26 mouse cellular contexts compared by ENCODE assay signal in genomic region chr13:15722766-15723379, GRCm38 (mm10).
DNase-seq lines count a peak whose midpoint lies in the region; ATAC-seq and TF ChIP-seq lines count a peak whose summit lies in the region.
"Had no signal": no experiment of that assay in that cellular context is flagged by ENCODE, and none has a peak within 500 bp of the region (broad histone marks: within the 10 kb centered on the region; RNA-seq: fewer than 3 reads in every experiment).

No protein-coding gene starts in this region.

- H3K9ac ChIP-seq in forebrain, embryonic 14.5 days (ENCODE audit: low read length) = no peak overlapping the region
- no peak overlapping the region for H3K9ac ChIP-seq in forebrain, embryonic 16.5 days (replicated peaks; ENCODE audit: low read depth, low read length)
- H3K9ac ChIP-seq in forebrain, postnatal 0 days = no peak overlapping the region
- H3K9ac ChIP-seq: embryonic facial prominence, embryonic 13.5 days; embryonic facial prominence, embryonic 15.5 days had no signal

- H3K9me3 ChIP-seq in forebrain, embryonic 14.5 days (replicated peaks; ENCODE audit: control insufficient read depth, low read length) = no peaks in the 10 kb centered on the region
- H3K9me3 ChIP-seq in forebrain, embryonic 10.5 days = no peaks in the 10 kb centered on the region
- H3K9me3 ChIP-seq in forebrain, embryonic 16.5 days (ENCODE audit: control insufficient read depth, low read length) = no peaks in the 10 kb centered on the region
- H3K9me3 ChIP-seq in forebrain, postnatal 0 days (ENCODE audit: low read length) = no peaks in the 10 kb centered on the region
- H3K9me3 ChIP-seq: embryonic facial prominence, embryonic 13.5 days; embryonic facial prominence, embryonic 15.5 days; G1E had no signal

- no peak overlapping the region for H3K4me3 ChIP-seq in forebrain, embryonic 14.5 days (ENCODE audit: low read depth, low read length)
- H3K4me3 ChIP-seq in forebrain, embryonic 10.5 days = no peak overlapping the region
- no peak overlapping the region for H3K4me3 ChIP-seq in forebrain, embryonic 16.5 days (replicated peaks; ENCODE audit: low read length)
- H3K4me3 ChIP-seq in forebrain, postnatal 0 days (ENCODE audit: low read depth, low read length) = no peak overlapping the region
- H3K4me3 ChIP-seq: embryonic facial prominence, embryonic 13.5 days; embryonic facial prominence, embryonic 15.5 days; erythroblast, embryonic 14.5 days had no signal

- H3K4me2 ChIP-seq in forebrain, embryonic 14.5 days (ENCODE audit: low read length) = no peak overlapping the region
- no peak overlapping the region for H3K4me2 ChIP-seq in forebrain, embryonic 16.5 days (ENCODE audit: low read length)
- no peak overlapping the region for H3K4me2 ChIP-seq in forebrain, postnatal 0 days (ENCODE audit: low read depth)
- H3K4me2 ChIP-seq: embryonic facial prominence, embryonic 13.5 days; embryonic facial prominence, embryonic 15.5 days had no signal

- no peak overlapping the region for H3K27ac ChIP-seq in forebrain, embryonic 14.5 days (ENCODE audit: low read depth, low read length)
- H3K27ac ChIP-seq in forebrain, embryonic 10.5 days = no peak overlapping the region
- H3K27ac ChIP-seq in forebrain, embryonic 16.5 days (ENCODE audit: low read length) = no peak overlapping the region
- no peak overlapping the region for H3K27ac ChIP-seq in forebrain, postnatal 0 days (ENCODE audit: low read depth, low read length)
- H3K27ac ChIP-seq: embryonic facial prominence, embryonic 13.5 days; embryonic facial prominence, embryonic 15.5 days had no signal

- peak; percentile 35 for DNase-seq in forebrain, embryonic 14.5 days (ENCODE audit: low spot score)
- DNase-seq in forebrain, embryonic 10.5 days (ENCODE audit: extremely low spot score, low spot score) = no peak
- no peak for DNase-seq in forebrain, postnatal 0 days
- peak; percentile 46 for DNase-seq in brain, embryonic 14.5 days (ENCODE audit: low read depth)
- DNase-seq in layer of hippocampus, postnatal 36 days = no peak
- DNase-seq: adrenal gland, adult 8-10 months; adrenal gland, postnatal 14 days; adrenal gland, postnatal 36 days; B cell, adult 2 months; cerebellum, adult 11 months; cerebellum, adult 18-20 months; cerebellum, adult 8-10 months; cerebellum, adult 9-11 months; cerebellum, postnatal 14 days; cerebellum, postnatal 36 days; embryo, embryonic 11 days had no signal

- peak; percentile 64 for ATAC-seq in forebrain, embryonic 14.5 days
- ATAC-seq in forebrain, embryonic 16.5 days = peak; percentile 55
- no peak for ATAC-seq in forebrain, postnatal 0 days
- peak; percentile 53 for ATAC-seq in megakaryocyte progenitor cell, adult 5-6 weeks (replicated peaks; ENCODE audit: poor library complexity)
- ATAC-seq: activated CD4-positive, CD25-positive, alpha-beta regulatory T cell, adult 4 months; CD4-positive, CD25-positive, alpha-beta regulatory T cell, adult 4 months; Patski had no signal

- H3K4me1 ChIP-seq in forebrain, embryonic 14.5 days (ENCODE audit: control insufficient read depth, insufficient read depth, low read length) = no peaks in the 10 kb centered on the region
- peaks cover 3% of the 10 kb centered on the region for H3K4me1 ChIP-seq in forebrain, embryonic 10.5 days
- H3K4me1 ChIP-seq in forebrain, embryonic 16.5 days (replicated peaks; ENCODE audit: control insufficient read depth, insufficient read depth, low read length) = no peaks in the 10 kb centered on the region
- no peaks in the 10 kb centered on the region for H3K4me1 ChIP-seq in forebrain, postnatal 0 days (ENCODE audit: insufficient read depth)
- H3K4me1 ChIP-seq: embryonic facial prominence, embryonic 13.5 days; embryonic facial prominence, embryonic 15.5 days had no signal

- no peak for TF ChIP-seq POLR2A in brain, embryonic 14.5 days (IDR thresholded peaks at IDR 0.05; ENCODE audit: borderline replicate concordance, extremely low read depth, insufficient read depth, insufficient read length, poor library complexity, severe bottlenecking)

- no peak for TF ChIP-seq CTCF in forebrain, postnatal 0 days (IDR thresholded peaks at IDR 0.05; ENCODE audit: low read depth)
- TF ChIP-seq CTCF in brain, embryonic 14.5 days (IDR thresholded peaks at IDR 0.05; ENCODE audit: borderline replicate concordance, extremely low read depth, insufficient read depth, insufficient read length) = no peak

- H3K27me3 ChIP-seq in forebrain, embryonic 14.5 days (replicated peaks; ENCODE audit: control insufficient read depth, insufficient read depth, low read length) = no peaks in the 10 kb centered on the region
- peaks cover 11% of the 10 kb centered on the region; the same call in 1 of the 2 replicates for H3K27me3 ChIP-seq in forebrain, embryonic 10.5 days (ENCODE audit: poor library complexity, severe bottlenecking)
- H3K27me3 ChIP-seq in forebrain, embryonic 16.5 days (replicated peaks; ENCODE audit: control insufficient read depth, insufficient read depth, low read length) = no peaks in the 10 kb centered on the region
- no peaks in the 10 kb centered on the region for H3K27me3 ChIP-seq in forebrain, postnatal 0 days (ENCODE audit: insufficient read depth, low read length)
- H3K27me3 ChIP-seq: CH12.LX; embryonic facial prominence, embryonic 13.5 days; embryonic facial prominence, embryonic 15.5 days; Patski had no signal

- WGBS in forebrain, embryonic 14.5 days = 62% methylated on average over 1 of the region's 1 CpGs
- 97% methylated on average over 1 of the region's 1 CpGs for WGBS in forebrain, embryonic 10.5 days
- WGBS in forebrain, embryonic 16.5 days = 55% methylated on average over 1 of the region's 1 CpGs
- WGBS in forebrain, postnatal 0 days = 67% methylated on average over 1 of the region's 1 CpGs

- H3K36me3 ChIP-seq in forebrain, embryonic 14.5 days (ENCODE audit: control insufficient read depth, insufficient read depth, low read length) = peaks cover 45% of the 10 kb centered on the region
- H3K36me3 ChIP-seq in forebrain, embryonic 10.5 days (replicated peaks) = peaks cover 100% of the 10 kb centered on the region
- H3K36me3 ChIP-seq in forebrain, embryonic 16.5 days (ENCODE audit: control insufficient read depth, insufficient read depth) = no peaks in the 10 kb centered on the region
- no peaks in the 10 kb centered on the region for H3K36me3 ChIP-seq in forebrain, postnatal 0 days (ENCODE audit: insufficient read depth)
- H3K36me3 ChIP-seq: G1E had no signal

Comparison
In these comparisons a context has a peak if more than half of its experiments do, and no peak if none do; other contexts are left out.
1. DNase-seq: peak in forebrain, embryonic 14.5 days (single experiment) and brain, embryonic 14.5 days (single experiment); none in forebrain, embryonic 10.5 days (single experiment), forebrain, postnatal 0 days (single experiment) and layer of hippocampus, postnatal 36 days (0 of 2).